Mouse (Mus musculus) CH12.LX (cell line): Measurements from ENCODE around the gene Acvr2b. TPM values are rescaled to one million over a fixed set of nuclear protein-coding genes. Genes with fewer than 3 reads are reported as not detected.
A peak's percentile ranks its signal among the peaks of the same experiment; 100 is the strongest.

Experiments used
- DNase-seq: peaks from one replicate; pipeline ENCODE4 v3.0.0-alpha.2; 2013; ENCODE audit errors: extremely low read depth
- H3K27ac ChIP-seq: 2 replicates; pipeline ENCODE4 v1.5.1; 2012; ENCODE audit warnings: low read depth, mild to moderate bottlenecking, control low read depth, moderate library complexity; ENCODE audit not compliant: insufficient read depth
- H3K27me3 ChIP-seq: replicated peaks from 2 replicates; pipeline ENCODE3; 2012; ENCODE audit warnings: inconsistent platforms
- H3K36me3 ChIP-seq, 2 experiments: replicated peaks in 1 of 2; 2 replicates each; pipeline versions ENCODE3 to v1.6.1; 2012; ENCODE audit warnings: inconsistent platforms in 1 of 2, low read length in 1 of 2, mild to moderate bottlenecking in 1 of 2, mixed read lengths in 1 of 2, moderate library complexity in 1 of 2; ENCODE audit not compliant: control insufficient read depth in 1 of 2, insufficient read depth in 1 of 2
- H3K4me1 ChIP-seq, 2 experiments: 2 replicates each; pipeline ENCODE4 v1.6.1; 2012; ENCODE audit warnings: inconsistent platforms in 1 of 2, moderate library complexity in 1 of 2; ENCODE audit not compliant: insufficient read depth in 2 of 2, control insufficient read depth in 1 of 2
- H3K4me2 ChIP-seq: 2 replicates; pipeline ENCODE4 v1.6.1; 2012; ENCODE audit warnings: low read depth, mild to moderate bottlenecking, control low read depth; ENCODE audit not compliant: poor library complexity, insufficient read depth, severe bottlenecking
- H3K4me3 ChIP-seq, 3 experiments: fragments of 150-350 bp in 1 of 3; sonication (generic) in 1 of 3; replicated peaks in 1 of 3; 2 replicates each; pipeline versions ENCODE3 to v1.5.1; 2011 to 2012; ENCODE audit warnings: low read depth in 2 of 3, low read length in 2 of 3, mild to moderate bottlenecking in 2 of 3, moderate library complexity in 2 of 3, control low read depth in 1 of 3, improper control_type of control experiment in 1 of 3, inconsistent platforms in 1 of 3, mixed read lengths in 1 of 3; ENCODE audit not compliant: poor library complexity in 1 of 3
- H3K79me2 ChIP-seq: replicated peaks from 2 replicates; pipeline ENCODE4 v1.6.1; 2012; ENCODE audit warnings: mild to moderate bottlenecking, moderate library complexity; ENCODE audit not compliant: control insufficient read depth, poor library complexity, insufficient read depth, severe bottlenecking; ENCODE audit errors: extremely low read depth
- H3K9ac ChIP-seq: 2 replicates; pipeline ENCODE4 v1.6.1; 2012; ENCODE audit warnings: low read depth, mild to moderate bottlenecking, control low read depth, moderate library complexity; ENCODE audit not compliant: insufficient read depth
- H3K9me3 ChIP-seq: replicated peaks from 2 replicates; pipeline ENCODE3; 2012; ENCODE audit warnings: low read length, inconsistent platforms, mixed read lengths
- BHLHE40 ChIP-seq: IDR thresholded peaks from 2 replicates; pipeline ENCODE4 v1.6.1; 2011; ENCODE audit warnings: mild to moderate bottlenecking, low read depth, low read length, improper control_type of control experiment
- CHD1 ChIP-seq: IDR thresholded peaks from 2 replicates; pipeline ENCODE4 v1.6.1; 2012; ENCODE audit warnings: low read depth, low read length, improper control_type of control experiment, inconsistent platforms
- CHD2 ChIP-seq: IDR thresholded peaks from 2 replicates; pipeline ENCODE4 v1.6.1; 2011; ENCODE audit warnings: low read length, improper control_type of control experiment
- CTCF ChIP-seq, 2 experiments: IDR thresholded peaks in 1 of 2; conservative IDR thresholded peaks in 1 of 2; 2 replicates each; pipeline ENCODE4 v1.5.1; 2011 to 2012; ENCODE audit warnings: low read depth in 2 of 2, low read length in 2 of 2, improper control_type of control experiment in 1 of 2, inconsistent platforms in 1 of 2, mild to moderate bottlenecking in 1 of 2, moderate library complexity in 1 of 2
- E2F4 ChIP-seq: IDR thresholded peaks from 2 replicates; pipeline ENCODE4 v1.6.1; 2011; ENCODE audit warnings: low read depth, low read length, improper control_type of control experiment; ENCODE audit not compliant: insufficient replicate concordance
- ELF1 ChIP-seq: IDR thresholded peaks from 2 replicates; pipeline ENCODE4 v1.6.1; 2014; ENCODE audit warnings: low read depth, mild to moderate bottlenecking, inconsistent platforms, low read length, improper control_type of control experiment
- EP300 ChIP-seq: IDR thresholded peaks from 2 replicates; pipeline ENCODE4 v1.6.1; 2011; ENCODE audit warnings: low read length, improper control_type of control experiment
- GABPA ChIP-seq: IDR thresholded peaks from 2 replicates; pipeline ENCODE4 v1.6.1; 2012; ENCODE audit warnings: low read depth, low read length, improper control_type of control experiment, inconsistent platforms; ENCODE audit not compliant: insufficient replicate concordance
- HCFC1 ChIP-seq: IDR thresholded peaks from 2 replicates; pipeline ENCODE4 v1.6.1; 2012; ENCODE audit warnings: low read depth, mild to moderate bottlenecking, inconsistent platforms, low read length, improper control_type of control experiment
- IRF4 ChIP-seq: IDR thresholded peaks from 2 replicates; pipeline ENCODE4 v1.6.1; 2014; ENCODE audit warnings: low read depth, mild to moderate bottlenecking, inconsistent platforms, low read length, improper control_type of control experiment
- JUN ChIP-seq: IDR thresholded peaks from 2 replicates; pipeline ENCODE4 v1.6.1; 2011; ENCODE audit warnings: low read depth, mild to moderate bottlenecking, low read length, improper control_type of control experiment, moderate library complexity; ENCODE audit not compliant: insufficient read depth
- JUND ChIP-seq: conservative IDR thresholded peaks from 2 replicates; pipeline ENCODE4 v1.6.1; 2011; ENCODE audit warnings: low read depth, low read length, improper control_type of control experiment
- KAT2A ChIP-seq: IDR thresholded peaks from 2 replicates; pipeline ENCODE4 v1.6.1; 2012; ENCODE audit warnings: low read length, improper control_type of control experiment, inconsistent platforms; ENCODE audit not compliant: insufficient replicate concordance
- MAFK ChIP-seq: IDR thresholded peaks from 2 replicates; pipeline ENCODE4 v1.6.1; 2011; ENCODE audit warnings: low read length, improper control_type of control experiment; ENCODE audit not compliant: insufficient replicate concordance
- MAX ChIP-seq: IDR thresholded peaks from 2 replicates; pipeline ENCODE4 v1.6.1; 2011; ENCODE audit warnings: low read length, improper control_type of control experiment
- MAZ ChIP-seq: IDR thresholded peaks from 2 replicates; pipeline ENCODE4 v1.6.1; 2012; ENCODE audit warnings: low read depth, mild to moderate bottlenecking, inconsistent platforms, low read length, improper control_type of control experiment, moderate library complexity
- MEF2A ChIP-seq: IDR thresholded peaks from 2 replicates; pipeline ENCODE4 v1.6.1; 2014; ENCODE audit warnings: low read depth, mild to moderate bottlenecking, inconsistent platforms, low read length, improper control_type of control experiment, borderline replicate concordance
- MXI1 ChIP-seq: IDR thresholded peaks from 2 replicates; pipeline ENCODE4 v1.6.1; 2011; ENCODE audit warnings: mild to moderate bottlenecking, low read depth, low read length, improper control_type of control experiment
- MYC ChIP-seq: IDR thresholded peaks from 2 replicates; pipeline ENCODE4 v1.6.1; 2011; ENCODE audit warnings: low read depth, mild to moderate bottlenecking, improper control_type of control experiment, low read length
- NELFE ChIP-seq: IDR thresholded peaks from 2 replicates; pipeline ENCODE4 v1.6.1; 2011; ENCODE audit warnings: low read depth, low read length, improper control_type of control experiment
- NRF1 ChIP-seq: IDR thresholded peaks from 2 replicates; pipeline ENCODE4 v1.6.1; 2014; ENCODE audit warnings: low read depth, mild to moderate bottlenecking, inconsistent platforms, low read length, improper control_type of control experiment, moderate library complexity
- PAX5 ChIP-seq: IDR thresholded peaks from 2 replicates; pipeline ENCODE4 v1.6.1; 2012; ENCODE audit warnings: low read length, inconsistent platforms, mixed read lengths
- POLR2A ChIP-seq: IDR thresholded peaks from 2 replicates; pipeline ENCODE4 v1.6.1; 2011; ENCODE audit warnings: low read depth, mild to moderate bottlenecking, improper control_type of control experiment, low read length
- RAD21 ChIP-seq: IDR thresholded peaks from 2 replicates; pipeline ENCODE4 v1.6.1; 2011; ENCODE audit warnings: low read depth, mild to moderate bottlenecking, low read length, improper control_type of control experiment, moderate library complexity
- RCOR1 ChIP-seq: conservative IDR thresholded peaks from 2 replicates; pipeline ENCODE4 v1.6.1; 2012; ENCODE audit warnings: low read depth, mild to moderate bottlenecking, inconsistent platforms, low read length, improper control_type of control experiment
- SIN3A ChIP-seq: IDR thresholded peaks from 2 replicates; pipeline ENCODE4 v1.6.1; 2012; ENCODE audit warnings: low read length, improper control_type of control experiment, inconsistent platforms
- SMC3 ChIP-seq: IDR thresholded peaks from 2 replicates; pipeline ENCODE4 v1.6.1; 2011; ENCODE audit warnings: low read depth, low read length, improper control_type of control experiment
- TBP ChIP-seq: conservative IDR thresholded peaks from 2 replicates; pipeline ENCODE4 v1.6.1; 2011; ENCODE audit warnings: low read depth, low read length, improper control_type of control experiment
- TCF12 ChIP-seq: IDR thresholded peaks from 2 replicates; pipeline ENCODE4 v1.6.1; 2014; ENCODE audit warnings: low read depth, mild to moderate bottlenecking, inconsistent platforms, low read length, improper control_type of control experiment
- UBTF ChIP-seq: IDR thresholded peaks from 2 replicates; pipeline ENCODE4 v1.6.1; 2012; ENCODE audit warnings: low read depth, mild to moderate bottlenecking, inconsistent platforms, low read length, improper control_type of control experiment, moderate library complexity
- USF1 ChIP-seq: IDR thresholded peaks from 2 replicates; pipeline ENCODE4 v1.6.1; 2014; ENCODE audit warnings: low read depth, mild to moderate bottlenecking, inconsistent platforms, low read length, improper control_type of control experiment
- USF2 ChIP-seq: conservative IDR thresholded peaks from 2 replicates; pipeline ENCODE4 v1.6.1; 2011; ENCODE audit warnings: low read depth, low read length, improper control_type of control experiment
- ZC3H11A ChIP-seq: IDR thresholded peaks from 2 replicates; pipeline ENCODE4 v1.6.1; 2012; ENCODE audit warnings: low read depth, mild to moderate bottlenecking, inconsistent platforms, low read length, improper control_type of control experiment
- ZMIZ1 ChIP-seq: IDR thresholded peaks from 2 replicates; pipeline ENCODE4 v1.6.1; 2012; ENCODE audit warnings: low read depth, mild to moderate bottlenecking, inconsistent platforms, low read length, improper control_type of control experiment
- ZNF384 ChIP-seq: IDR thresholded peaks from 2 replicates; pipeline ENCODE4 v1.6.1; 2012; ENCODE audit warnings: low read depth, low read length, improper control_type of control experiment, inconsistent platforms
- dilution Hi-C: fragments of 300-500 bp; cut with MboI; formaldehyde crosslinking; loops from 2 replicates; pipeline ENCODE4 v1.14.3; 2020; ENCODE audit warnings: low sequenced_read_pairs; ENCODE audit not compliant: extremely low pct_unique_long_range_greater_than_20kb, extremely low pct_ligation_motif_present
- in situ Hi-C: fragments of 300-500 bp; cut with MboI; formaldehyde crosslinking; loops from 3 replicates; pipeline ENCODE4 v1.14.3; 2019; ENCODE audit warnings: low sequenced_read_pairs, low pct_ligation_motif_present, low pct_unique_long_range_greater_than_20kb, mixed read lengths
- polyA plus RNA-seq: library from polyadenylated mRNA; unstranded; fragments of >175 nt; gene quantifications from 2 replicates; pipeline ENCODE4 v1.2.1, GENCODE M21; 2012; ENCODE audit warnings: low read depth; ENCODE audit not compliant: insufficient read length
- total RNA-seq, 2 experiments: library from RNA; depleted of rRNA; stranded (reverse); fragments of 300-350 nt in 1 of 2; fragments of >200 nt in 1 of 2; gene quantifications; 2 replicates each; pipeline ENCODE4 v1.2.3; 2012 to 2014

Acvr2b gene
- total and polyA plus RNA-seq, 3 experiments = 0.30 to 1.5 (median 0.66) TPM

- peak; percentile 42; the same call in 1 of the 2 replicates for TF ChIP-seq MEF2A
- TF ChIP-seq EP300 = no peak
- no peak for TF ChIP-seq UBTF
- TF ChIP-seq USF2 = no peak
- TF ChIP-seq ELF1 = peak; percentile 72; the same call in 1 of the 2 replicates
- TF ChIP-seq CHD2 = no peak
- no peak for TF ChIP-seq USF1
- TF ChIP-seq MAZ = no peak; the same call in 1 of the 2 replicates
- no peak for TF ChIP-seq E2F4
- no peak for TF ChIP-seq RCOR1
- 0 out of 2 replicates have a peak, but pooled peaks have one; percentile 41 for TF ChIP-seq TBP
- TF ChIP-seq RAD21 = peak; percentile 62
- TF ChIP-seq KAT2A = 0 out of 2 replicates have a peak, but pooled peaks have one; percentile 28
- peak; percentile 74; the same call in 1 of the 2 replicates for TF ChIP-seq MYC
- no peak for TF ChIP-seq CHD1
- no peak for TF ChIP-seq JUN
- TF ChIP-seq BHLHE40 = peak; percentile 22; the same call in 1 of the 2 replicates
- peak; percentile 63; the same call in 1 of the 2 replicates for TF ChIP-seq ZMIZ1
- no peak for TF ChIP-seq MAFK
- TF ChIP-seq NRF1 = peak; percentile 97
- peak; percentile 64; the same call in 1 of the 2 replicates for TF ChIP-seq MAX
- peak; percentile 38 to 83; a peak in 3 of 4 replicates for TF ChIP-seq CTCF (conservative IDR thresholded peaks at IDR 0.05 in 1 of 2, IDR thresholded peaks at IDR 0.05 in 1 of 2; ENCODE audit: low read depth in 2 of 2, low read length in 2 of 2)
- TF ChIP-seq SMC3 = peak; percentile 45
- TF ChIP-seq NELFE = peak; percentile 94
- TF ChIP-seq IRF4 = peak; percentile 47; the same call in 1 of the 2 replicates
- no peak for TF ChIP-seq JUND
- TF ChIP-seq ZNF384 = no peak
- TF ChIP-seq ZC3H11A = no peak
- no peak for TF ChIP-seq GABPA
- peak; percentile 64 for TF ChIP-seq TCF12
- peak; percentile 90 for TF ChIP-seq POLR2A
- no peak for TF ChIP-seq PAX5
- peak; percentile 63 for TF ChIP-seq MXI1
- TF ChIP-seq SIN3A = peak; percentile 59; the same call in 1 of the 2 replicates
- peak; percentile 75 for TF ChIP-seq HCFC1
- peak; percentile 97 for DNase-seq
- no peaks in the 10 kb centered on the region for H3K27me3 ChIP-seq
- H3K27ac ChIP-seq = peak within 1 kb of the TSS; percentile 37; the same call in 1 of the 2 replicates
- peaks cover 7 to 34% of the 10 kb centered on the region in 2 experiments for H3K4me1 ChIP-seq
- peaks cover 7% of the 10 kb centered on the region for H3K79me2 ChIP-seq
- peak within 1 kb of the TSS; percentile 75 to 90 (median 89) for H3K4me3 ChIP-seq
- peak within 1 kb of the TSS; percentile 69 for H3K9ac ChIP-seq
- H3K4me2 ChIP-seq = peak within 1 kb of the TSS; percentile 75
- peaks cover 23 to 31% of the 10 kb centered on the region in 2 experiments for H3K36me3 ChIP-seq
- in situ Hi-C loops = no loop called here
- dilution Hi-C loops = no loop called here
- H3K9me3 ChIP-seq = no peaks in the 10 kb centered on the region
Observed at GRCm38 (mm10) chr9:119444738-119445429, 43.0 kb downstream of the Acvr2b start, which contains the start of gene Exog. Exog (plus strand) TSS chr9:119444943.
